Mouse (Mus musculus) right cerebral cortex, postnatal 36 days (tissue): ENCODE measurements at regions not wholly inside any gene's neighbourhood (a gene's known extent, or its start where the extent isn't known, plus 50 kb on each side); places are given as distances from the start of the nearest gene placed in this dataset.

ENCODE experiments used
- DNase-seq, 2 experiments: peaks; one replicate each; pipeline ENCODE4 v3.0.0; 2022; ENCODE audit warnings: low spot score in 2 of 2, mixed read lengths in 1 of 2

GRCm38 (mm10) chr12:25344354-25344753 lies 247.4 kb upstream of the Id2 start:
- DNase-seq, result peak; percentile 12 to 41

DNA sequence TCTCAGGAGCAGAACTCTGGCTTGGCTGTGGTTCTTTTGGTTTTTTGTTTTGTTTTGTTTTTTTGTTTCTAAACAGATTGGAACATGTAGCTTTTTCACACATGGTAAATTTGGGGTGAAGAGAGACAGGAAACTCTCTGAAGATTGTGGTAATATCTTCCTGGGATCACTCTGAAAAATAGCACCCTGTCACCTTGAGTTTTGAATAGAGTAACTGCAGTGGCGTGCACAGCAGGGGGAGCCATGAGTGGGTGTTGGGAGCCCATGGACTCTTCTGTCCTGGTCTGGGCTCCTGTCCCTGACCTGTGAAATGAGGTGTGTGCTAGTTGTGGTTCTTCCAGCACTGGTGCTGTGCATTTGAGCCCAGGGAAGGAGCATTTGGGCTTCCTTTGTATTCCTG lies 241.8 kb upstream of the Id2 start:
- DNase-seq, result no peak

- no peak for DNase-seq
These were observed 239.0 kb upstream of the Id2 start for GRCm38 (mm10) chr12:25335930-25336329.

DNA sequence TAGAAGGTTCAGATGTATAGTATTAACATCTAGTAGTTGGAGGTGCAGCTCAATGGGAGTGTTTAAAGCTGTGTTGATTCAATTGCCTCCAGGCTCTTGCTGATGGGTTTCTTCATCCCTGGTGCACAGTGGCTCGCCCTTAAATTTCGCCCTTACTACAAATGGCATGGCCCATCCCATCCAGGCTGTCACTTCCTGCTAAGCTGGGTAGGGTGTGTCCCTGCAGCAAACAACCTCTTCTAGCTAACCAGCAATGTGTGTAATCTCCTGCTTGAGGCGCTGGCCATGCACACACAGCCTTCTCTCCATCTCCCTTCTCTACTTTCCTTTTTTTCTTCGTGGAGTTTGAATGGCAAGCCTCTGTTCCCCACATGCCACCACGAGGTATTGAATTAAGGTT lies 238.1 kb upstream of the Id2 start:
- no peak for DNase-seq

GRCm38 (mm10) chr12:25332384-25333035 lies 235.6 kb upstream of the Id2 start:
- peak in 1 of 2 experiments; percentile 6 for DNase-seq

- no peak for DNase-seq
These were observed 233.2 kb upstream of the Id2 start for GRCm38 (mm10) chr12:25330004-25330708.

GRCm38 (mm10) chr12:25325901-25326300 lies 229.0 kb upstream of the Id2 start:
- DNase-seq, result no peak

- no peak for DNase-seq
These were observed 226.2 kb upstream of the Id2 start for GRCm38 (mm10) chr12:25323171-25323570.

DNA sequence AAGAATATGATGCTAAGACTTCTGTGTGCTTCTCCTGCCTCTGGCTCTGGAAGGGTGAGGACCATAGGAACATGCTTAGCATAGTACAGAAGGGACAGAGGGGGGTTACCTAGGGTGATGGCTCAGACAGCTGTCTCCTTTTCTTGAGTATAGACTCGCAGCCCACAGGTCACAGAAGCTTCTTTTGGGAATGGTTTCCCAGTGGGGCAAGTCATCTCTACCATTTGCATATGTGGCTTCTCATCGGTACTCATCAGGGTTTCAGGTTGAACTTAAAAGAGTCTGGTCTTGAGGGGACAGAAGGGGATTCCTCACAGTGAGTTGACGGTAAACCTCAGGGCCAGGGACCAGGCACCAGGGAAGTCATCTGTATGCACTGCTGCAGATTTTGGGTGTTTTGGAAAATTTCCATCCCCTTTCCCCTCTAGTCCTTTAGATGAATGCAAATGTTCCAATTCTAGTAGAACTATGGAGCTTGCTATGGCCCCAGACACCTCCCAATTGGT lies 223.4 kb upstream of the Id2 start:
- DNase-seq, result no peak

- DNase-seq, result no peak
These were observed 222.9 kb upstream of the Id2 start for GRCm38 (mm10) chr12:25319846-25320245.

DNA sequence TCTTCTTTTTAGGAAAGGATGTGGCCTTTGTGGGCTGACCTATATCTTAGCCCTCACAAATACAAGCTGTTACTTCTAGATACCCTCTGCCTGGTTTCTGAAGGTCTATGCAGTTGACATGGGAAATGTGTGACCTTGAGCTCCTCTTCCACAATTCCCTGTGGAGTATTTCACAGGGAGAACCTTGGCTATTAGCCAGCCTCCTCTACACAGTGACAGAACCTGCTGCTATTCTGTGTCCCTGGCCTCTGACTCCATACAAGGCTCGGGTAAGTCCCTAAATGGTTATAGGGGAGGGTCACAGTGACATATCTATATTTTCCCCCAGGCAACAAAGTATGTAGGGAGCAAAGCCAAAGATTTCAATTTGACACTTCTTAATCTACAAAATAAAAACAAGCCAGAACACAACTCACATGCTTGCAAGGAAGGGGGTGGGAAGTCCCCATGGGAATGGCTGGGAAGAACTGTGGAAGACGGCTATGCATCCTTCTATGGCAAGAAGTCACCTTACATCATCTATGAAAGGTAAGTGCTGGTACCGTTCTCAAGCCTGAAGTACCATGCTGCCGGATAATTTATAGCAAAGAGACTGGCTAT lies 221.2 kb upstream of the Id2 start:
- DNase-seq, result no peak

- DNase-seq, result no peak
These were observed 219.0 kb upstream of the Id2 start for GRCm38 (mm10) chr12:25315969-25316368.

GRCm38 (mm10) chr12:25313212-25313611 lies 216.3 kb upstream of the Id2 start:
- DNase-seq, result no peak

GRCm38 (mm10) chr12:25312390-25312789 lies 215.4 kb upstream of the Id2 start:
- no peak for DNase-seq

DNA sequence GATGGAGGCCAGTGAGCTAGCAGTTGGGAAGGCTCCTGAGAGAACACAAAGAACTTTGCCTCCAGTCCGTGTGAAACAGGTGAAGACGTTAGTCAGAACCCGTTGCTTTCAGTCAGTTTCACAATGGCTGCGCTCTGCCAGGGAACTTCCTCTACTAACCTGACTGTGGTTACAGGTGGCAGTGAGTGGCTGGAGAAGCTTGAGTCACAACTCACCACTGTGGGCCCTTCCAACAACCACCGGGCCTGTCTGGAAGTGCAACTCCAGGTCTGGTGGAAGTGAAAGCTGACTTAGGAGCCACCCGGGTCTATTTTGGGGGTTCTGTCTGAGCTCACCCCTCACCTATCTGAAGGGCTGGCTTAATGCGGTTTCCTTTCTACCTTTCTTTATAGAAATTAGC lies 214.8 kb upstream of the Id2 start:
- DNase-seq, result no peak

DNA sequence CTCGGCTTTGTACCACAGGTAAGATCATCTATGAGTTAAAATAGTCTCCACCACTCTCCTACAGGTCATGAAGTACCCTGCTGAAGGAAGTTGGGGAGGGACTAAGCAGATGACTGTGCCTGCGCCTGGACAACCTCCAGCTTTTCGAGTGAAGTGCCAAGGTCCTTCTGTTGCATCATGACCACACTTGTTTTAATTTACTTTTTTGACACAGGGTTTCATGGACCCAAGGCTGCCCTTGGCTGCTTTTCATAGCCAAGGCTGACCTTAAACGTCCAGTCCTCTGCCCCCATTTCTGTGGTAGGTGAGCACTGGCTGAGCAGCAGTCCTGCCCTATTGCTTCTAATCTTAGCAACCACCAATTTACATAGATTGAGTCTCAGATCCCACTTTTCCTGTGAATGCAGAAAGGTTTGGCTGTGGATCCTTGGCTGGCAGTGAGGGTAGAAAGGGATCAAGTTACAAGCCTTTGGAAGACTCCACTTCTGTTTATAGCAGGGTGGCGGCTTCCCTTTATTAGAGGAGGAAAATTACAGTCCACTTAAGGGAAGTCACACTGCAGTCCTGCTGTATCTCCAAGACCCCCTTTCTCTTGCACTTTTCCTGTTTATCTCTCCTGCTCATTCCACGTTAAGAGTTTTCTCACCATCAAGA lies 213.5 kb upstream of the Id2 start:
- no peak for DNase-seq

- no peak for DNase-seq
These were observed 212.3 kb upstream of the Id2 start for GRCm38 (mm10) chr12:25309234-25309633.

- DNase-seq, result no peak
These were observed 209.1 kb upstream of the Id2 start for GRCm38 (mm10) chr12:25305764-25306653.

DNA sequence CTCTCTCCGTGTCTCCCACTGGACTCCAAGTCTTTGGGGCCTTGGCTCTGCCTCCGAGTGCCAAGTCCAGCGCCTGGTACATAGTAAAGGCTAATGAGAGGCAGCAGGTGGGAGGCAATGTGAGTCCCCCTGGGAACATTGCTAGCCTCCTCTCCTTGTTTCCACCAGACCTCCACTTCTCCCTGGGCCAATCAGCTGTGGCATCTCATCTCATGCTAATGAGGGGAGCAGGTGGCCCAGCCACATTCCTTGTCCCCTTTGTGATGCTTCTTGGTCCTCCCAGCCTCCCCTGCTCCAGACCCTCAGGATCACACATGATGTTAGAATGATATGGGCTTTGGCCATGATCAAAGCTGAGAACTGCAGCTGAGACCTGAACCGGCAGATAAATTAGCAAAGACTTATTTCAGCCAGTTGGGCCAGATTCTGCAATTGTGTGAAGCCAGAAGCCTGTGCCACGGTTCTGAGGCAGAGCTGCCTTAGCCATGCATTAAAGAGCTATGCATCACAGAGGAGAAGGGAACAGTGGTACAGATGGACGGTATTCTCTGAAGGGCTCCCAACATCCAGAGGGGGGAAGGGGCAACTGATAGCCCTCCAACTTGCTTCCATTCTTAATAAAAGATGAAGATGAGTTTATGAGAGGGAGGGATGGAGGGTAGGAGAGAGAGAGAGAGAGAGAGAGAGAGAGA lies 208.0 kb upstream of the Id2 start:
- no peak for DNase-seq

GRCm38 (mm10) chr12:25303500-25304050 lies 206.6 kb upstream of the Id2 start:
- DNase-seq, result no peak
